Mouse (Mus musculus): ENCODE measurements around the gene Ppp1r15a. TPM values are rescaled to one million over a fixed set of nuclear protein-coding genes. Genes with fewer than 3 reads are reported as not detected.
A peak's percentile ranks its signal among the peaks of the same experiment; 100 is the strongest.
"Not testable (repeated sequence)": the region's sequence is repeated elsewhere in the genome, so short reads cannot be mapped to it uniquely, and the experiment has no call there.

The Ppp1r15a gene
- total and polyA plus RNA-seq, 2 experiments: 4.3 to 14.9 TPM

DNA sequence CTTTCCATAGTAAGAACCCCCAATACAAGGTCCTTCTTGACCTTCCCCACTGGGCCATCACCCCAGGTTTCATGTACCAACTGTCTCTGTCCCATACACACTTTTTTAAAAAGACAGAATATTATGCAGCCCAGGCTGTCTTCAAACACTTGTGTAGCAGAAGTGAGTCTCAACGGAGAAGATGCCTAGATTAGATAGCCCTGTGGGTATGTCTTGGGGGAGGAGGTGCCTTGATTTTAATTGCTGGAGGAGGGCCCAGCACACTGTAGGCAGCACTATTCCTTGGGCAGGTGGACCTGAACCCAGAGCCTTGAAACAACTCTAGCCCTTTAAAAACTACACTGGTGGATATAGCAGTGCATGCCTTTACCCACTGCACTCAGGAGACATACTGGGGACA is 43.9 kb downstream of the Ppp1r15a start:
- peaks cover 26% of the 10 kb centered on the region for H3K4me1 ChIP-seq (ENCODE audit: control insufficient read depth, insufficient read depth, low read length)
- DNase-seq (ENCODE audit: extremely low read depth, low read depth, low spot score): no peak
- 80% methylated on average over 1 of the region's 1 CpGs for WGBS
- no peak for TF ChIP-seq CTCF (IDR thresholded peaks at IDR 0.05; ENCODE audit: low read depth, low read length)
- TF ChIP-seq POLR2A (IDR thresholded peaks at IDR 0.05; ENCODE audit: extremely low read depth, insufficient read depth, low read length): no peak
- peaks cover 2% of the 10 kb centered on the region; the same call in 1 of the 2 replicates for H3K79me2 ChIP-seq (ENCODE audit: control insufficient read depth, insufficient read depth, low read length)
- H3K4me3 ChIP-seq (ENCODE audit: insufficient read depth, low read depth, low read length): no peak overlapping the region
- H3K36me3 ChIP-seq (ENCODE audit: control insufficient read depth, insufficient read depth, low read length): peaks cover 27% of the 10 kb centered on the region; the same call in 1 of the 2 replicates
- H3K27ac ChIP-seq (replicated peaks; ENCODE audit: insufficient read depth, low read depth, low read length): peak overlapping the region; percentile 38
- H3K9ac ChIP-seq (ENCODE audit: low read depth, low read length): no peak overlapping the region
- H3K27me3 ChIP-seq (ENCODE audit: control insufficient read depth, insufficient read depth, low read length): no peaks in the 10 kb centered on the region

GRCm38 (mm10) chr7:45481374-45481927 is 44.6 kb downstream of the Ppp1r15a start, which contains the start of gene Tulp2:
Gene Tulp2 (plus strand): TSS chr7:45481877.
- H3K36me3 ChIP-seq (ENCODE audit: control insufficient read depth, insufficient read depth, low read length): peaks cover 33% of the 10 kb centered on the region
- TF ChIP-seq POLR2A (IDR thresholded peaks at IDR 0.05; ENCODE audit: extremely low read depth, insufficient read depth, low read length) (no peak), CTCF (IDR thresholded peaks at IDR 0.05; ENCODE audit: low read depth, low read length) (no peak)
- no peak within 1 kb of the TSS for H3K9ac ChIP-seq (ENCODE audit: low read depth, low read length)
- H3K27ac ChIP-seq (replicated peaks; ENCODE audit: insufficient read depth, low read depth, low read length): peak within 1 kb of the TSS; percentile 82
- no peak within 1 kb of the TSS for H3K4me3 ChIP-seq (ENCODE audit: insufficient read depth, low read depth, low read length)
- peak; percentile 90 for DNase-seq (ENCODE audit: extremely low read depth, low read depth, low spot score)
- peaks cover 22% of the 10 kb centered on the region for H3K4me1 ChIP-seq (ENCODE audit: control insufficient read depth, insufficient read depth, low read length)
- no peaks in the 10 kb centered on the region for H3K27me3 ChIP-seq (ENCODE audit: control insufficient read depth, insufficient read depth, low read length)
- 44% methylated on average over 15 of the region's 15 CpGs for WGBS
- no peaks in the 10 kb centered on the region; the same call in 1 of the 2 replicates for H3K79me2 ChIP-seq (ENCODE audit: control insufficient read depth, insufficient read depth, low read length)

DNA sequence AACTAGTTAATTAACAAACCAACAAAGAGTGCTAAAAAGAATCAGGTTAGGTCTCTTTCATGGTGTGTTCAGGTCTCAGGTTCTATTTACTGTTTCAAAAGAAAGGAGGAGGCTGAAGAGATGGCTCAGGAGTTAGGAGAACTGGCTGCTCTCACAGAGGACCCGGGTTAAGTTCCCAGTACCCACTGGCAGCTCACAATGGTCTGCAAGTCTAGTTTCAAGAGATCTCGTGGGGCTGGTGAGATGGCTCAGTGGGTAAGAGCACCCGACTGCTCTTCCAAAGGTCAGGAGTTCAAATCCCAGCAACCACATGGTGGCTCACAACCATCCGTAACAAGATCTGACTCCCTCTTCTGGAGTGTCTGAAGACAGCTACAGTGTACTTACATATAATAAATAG is 45.8 kb downstream of the Ppp1r15a start:
- DNase-seq (ENCODE audit: extremely low read depth, low read depth, low spot score): peak; percentile 76
- Histone ChIP-seq H3K27ac (replicated peaks; ENCODE audit: insufficient read depth, low read depth, low read length) (peak overlapping the region; percentile 71), H3K36me3 (ENCODE audit: control insufficient read depth, insufficient read depth, low read length) (peaks cover 36% of the 10 kb centered on the region), H3K4me1 (ENCODE audit: control insufficient read depth, insufficient read depth, low read length) (peaks cover 17% of the 10 kb centered on the region)
- H3K79me2 ChIP-seq (ENCODE audit: control insufficient read depth, insufficient read depth, low read length); H3K4me3 ChIP-seq (ENCODE audit: insufficient read depth, low read depth, low read length); H3K9ac ChIP-seq (ENCODE audit: low read depth, low read length); H3K27me3 ChIP-seq (ENCODE audit: control insufficient read depth, insufficient read depth, low read length): not testable (repeated sequence)
- 23% methylated on average over 4 of the region's 4 CpGs for WGBS

- Histone ChIP-seq H3K9ac (ENCODE audit: low read depth, low read length) (no peak overlapping the region), H3K4me1 (ENCODE audit: control insufficient read depth, insufficient read depth, low read length) (peaks cover 12% of the 10 kb centered on the region), H3K27me3 (ENCODE audit: control insufficient read depth, insufficient read depth, low read length) (no peaks in the 10 kb centered on the region), H3K4me3 (ENCODE audit: insufficient read depth, low read depth, low read length) (no peak overlapping the region), H3K79me2 (ENCODE audit: control insufficient read depth, insufficient read depth, low read length) (no peaks in the 10 kb centered on the region), H3K36me3 (ENCODE audit: control insufficient read depth, insufficient read depth, low read length) (peaks cover 44% of the 10 kb centered on the region), H3K27ac (replicated peaks; ENCODE audit: insufficient read depth, low read depth, low read length) (no peak overlapping the region)
- no peak for TF ChIP-seq POLR2A (IDR thresholded peaks at IDR 0.05; ENCODE audit: extremely low read depth, insufficient read depth, low read length)
- no peak for TF ChIP-seq CTCF (IDR thresholded peaks at IDR 0.05; ENCODE audit: low read depth, low read length)
- no peak for DNase-seq (ENCODE audit: extremely low read depth, low read depth, low spot score)
- 98% methylated on average over 7 of the region's 7 CpGs for WGBS
These were observed 47.3 kb downstream of the Ppp1r15a start for GRCm38 (mm10) chr7:45478774-45479173.

DNA sequence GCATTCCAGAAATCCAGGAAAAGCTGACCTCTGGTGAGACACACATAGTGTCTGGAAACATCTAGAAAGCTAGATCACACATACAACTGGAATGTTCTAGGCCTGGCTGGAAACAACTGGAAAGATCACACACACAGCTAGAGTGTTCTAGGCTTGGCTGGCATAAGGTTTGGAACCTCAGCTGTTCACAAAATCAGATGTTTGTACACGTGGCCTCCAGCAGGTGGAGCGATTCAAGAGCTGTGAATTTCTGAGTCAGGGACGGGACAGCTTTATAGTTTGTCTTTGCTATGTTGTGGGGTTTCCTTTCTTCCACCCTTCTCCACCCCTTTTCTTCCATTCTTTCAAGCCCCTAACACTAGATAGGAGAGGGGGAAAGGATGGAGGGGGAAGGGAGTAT is 49.1 kb downstream of the Ppp1r15a start:
- TF ChIP-seq CTCF (IDR thresholded peaks at IDR 0.05; ENCODE audit: low read depth, low read length): peak; percentile 60; the same call in 1 of the 2 replicates
- no peak for TF ChIP-seq POLR2A (IDR thresholded peaks at IDR 0.05; ENCODE audit: extremely low read depth, insufficient read depth, low read length)
- Histone ChIP-seq H3K4me3 (ENCODE audit: insufficient read depth, low read depth, low read length) (no peak overlapping the region), H3K27ac (replicated peaks; ENCODE audit: insufficient read depth, low read depth, low read length) (no peak overlapping the region), H3K9ac (ENCODE audit: low read depth, low read length) (no peak overlapping the region), H3K27me3 (ENCODE audit: control insufficient read depth, insufficient read depth, low read length) (no peaks in the 10 kb centered on the region), H3K36me3 (ENCODE audit: control insufficient read depth, insufficient read depth, low read length) (peaks cover 46% of the 10 kb centered on the region), H3K79me2 (ENCODE audit: control insufficient read depth, insufficient read depth, low read length) (no peaks in the 10 kb centered on the region), H3K4me1 (ENCODE audit: control insufficient read depth, insufficient read depth, low read length) (peaks cover 8% of the 10 kb centered on the region)
- peak; percentile 61 for DNase-seq (ENCODE audit: extremely low read depth, low read depth, low spot score)
- WGBS: 9% methylated on average over 3 of the region's 3 CpGs

DNA sequence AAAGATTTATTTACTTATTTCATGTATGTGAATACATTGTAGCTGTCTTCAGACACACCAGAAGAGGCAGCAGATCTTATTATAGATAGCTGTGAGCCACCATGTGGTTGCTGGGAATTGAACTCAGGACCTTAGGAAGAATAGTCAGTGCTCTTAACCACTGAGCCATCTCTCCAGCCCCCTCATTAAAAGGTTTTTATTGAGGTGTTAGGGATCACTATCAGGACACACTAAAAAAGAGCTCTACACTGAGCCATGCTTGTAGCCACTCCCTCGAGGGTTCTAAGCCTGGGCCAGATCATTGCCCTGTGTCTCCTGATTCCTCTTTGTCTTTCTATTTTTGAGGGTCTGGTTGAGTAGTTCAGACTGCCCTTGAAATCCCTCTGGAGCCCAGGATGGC is 49.6 kb downstream of the Ppp1r15a start:
- WGBS: 44% methylated on average over 1 of the region's 1 CpGs
- Histone ChIP-seq H3K27ac (replicated peaks; ENCODE audit: insufficient read depth, low read depth, low read length) (no peak overlapping the region), H3K79me2 (ENCODE audit: control insufficient read depth, insufficient read depth, low read length) (no peaks in the 10 kb centered on the region), H3K27me3 (ENCODE audit: control insufficient read depth, insufficient read depth, low read length) (no peaks in the 10 kb centered on the region), H3K9ac (ENCODE audit: low read depth, low read length) (no peak overlapping the region), H3K4me3 (ENCODE audit: insufficient read depth, low read depth, low read length) (no peak overlapping the region), H3K36me3 (ENCODE audit: control insufficient read depth, insufficient read depth, low read length) (peaks cover 46% of the 10 kb centered on the region), H3K4me1 (ENCODE audit: control insufficient read depth, insufficient read depth, low read length) (peaks cover 4% of the 10 kb centered on the region)
- DNase-seq (ENCODE audit: extremely low read depth, low read depth, low spot score): no peak
- TF ChIP-seq CTCF (IDR thresholded peaks at IDR 0.05; ENCODE audit: low read depth, low read length) (no peak), POLR2A (IDR thresholded peaks at IDR 0.05; ENCODE audit: extremely low read depth, insufficient read depth, low read length) (no peak)

Measured in liver, adult 2 months (tissue).